In genomic region chr17:24156394-24156793, GRCm38 (mm10) we compare ENCODE assay signal across 21 mouse cellular contexts. TPM values are rescaled to one million over a fixed set of nuclear protein-coding genes. Genes with fewer than 3 reads are reported as not detected.
DNase-seq lines count a peak whose midpoint lies in the region; ATAC-seq lines count a peak whose summit lies in the region.
"Had no signal": no experiment of that assay in that cellular context is flagged by ENCODE, and none has a peak within 500 bp of the region (broad histone marks: within the 10 kb centered on the region; RNA-seq: fewer than 3 reads in every experiment).

No protein-coding gene starts in this region.

- no peaks in the 10 kb centered on the region for H3K9me3 ChIP-seq in heart, embryonic 10.5 days
- no peaks in the 10 kb centered on the region for H3K9me3 ChIP-seq in limb, embryonic 13.5 days
- H3K9me3 ChIP-seq in limb, embryonic 10.5 days (replicated peaks): no peaks in the 10 kb centered on the region
- H3K9me3 ChIP-seq in neural tube, embryonic 15.5 days (replicated peaks): no peaks in the 10 kb centered on the region
- H3K9me3 ChIP-seq: G1E had no signal

- ATAC-seq in limb, embryonic 13.5 days (ENCODE audit: low FRiP score, low read depth): no peak
- no peak for ATAC-seq in neural tube, embryonic 15.5 days (ENCODE audit: low FRiP score)
- ATAC-seq: activated CD4-positive, CD25-positive, alpha-beta regulatory T cell, adult 4 months; CD4-positive, CD25-positive, alpha-beta regulatory T cell, adult 4 months; Patski had no signal

- no peak overlapping the region for H3K27ac ChIP-seq in heart, embryonic 10.5 days
- H3K27ac ChIP-seq in limb, embryonic 13.5 days: no peak overlapping the region
- no peak overlapping the region for H3K27ac ChIP-seq in limb, embryonic 10.5 days
- H3K27ac ChIP-seq in neural tube, embryonic 15.5 days (replicated peaks): no peak overlapping the region

- no peaks in the 10 kb centered on the region for H3K27me3 ChIP-seq in heart, embryonic 10.5 days (ENCODE audit: insufficient read depth, poor library complexity, severe bottlenecking)
- H3K27me3 ChIP-seq in limb, embryonic 13.5 days: no peaks in the 10 kb centered on the region
- no peaks in the 10 kb centered on the region for H3K27me3 ChIP-seq in limb, embryonic 10.5 days (ENCODE audit: low read depth, poor library complexity, severe bottlenecking)
- no peaks in the 10 kb centered on the region for H3K27me3 ChIP-seq in neural tube, embryonic 15.5 days (replicated peaks)
- H3K27me3 ChIP-seq: CH12.LX, Patski had no signal

- peaks cover 12% of the 10 kb centered on the region; the same call in 1 of the 2 replicates for H3K4me1 ChIP-seq in heart, embryonic 10.5 days
- peaks cover 10% of the 10 kb centered on the region for H3K4me1 ChIP-seq in limb, embryonic 13.5 days
- peaks cover 11% of the 10 kb centered on the region for H3K4me1 ChIP-seq in limb, embryonic 10.5 days
- peaks cover 10% of the 10 kb centered on the region for H3K4me1 ChIP-seq in neural tube, embryonic 15.5 days

- peak; percentile 87 for DNase-seq in heart, adult 11 months
- DNase-seq in heart, embryonic 10.5 days (ENCODE audit: low spot score): no peak
- DNase-seq in limb, embryonic 10.5 days (ENCODE audit: low spot score): no peak
- no peak for DNase-seq in neural tube, embryonic 10.5 days (ENCODE audit: extremely low spot score, low spot score)
- DNase-seq: adrenal gland, adult 2 months; adrenal gland, adult 8-10 months; adrenal gland, postnatal 10 days; adrenal gland, postnatal 14 days; adrenal gland, postnatal 25 days; adrenal gland, postnatal 36 days; B cell, adult 2 months; cerebellum, adult 11 months; cerebellum, adult 11-12 months; cerebellum, adult 18-20 months had no signal

- H3K4me3 ChIP-seq in heart, embryonic 10.5 days: no peak overlapping the region
- H3K4me3 ChIP-seq in limb, embryonic 13.5 days: no peak overlapping the region
- no peak overlapping the region for H3K4me3 ChIP-seq in limb, embryonic 10.5 days
- H3K4me3 ChIP-seq in neural tube, embryonic 15.5 days (replicated peaks): no peak overlapping the region

- H3K36me3 ChIP-seq in heart, embryonic 10.5 days: peaks cover 38% of the 10 kb centered on the region
- H3K36me3 ChIP-seq in limb, embryonic 13.5 days: peaks cover 21% of the 10 kb centered on the region
- H3K36me3 ChIP-seq in limb, embryonic 10.5 days: peaks cover 36% of the 10 kb centered on the region
- H3K36me3 ChIP-seq in neural tube, embryonic 15.5 days: peaks cover 26% of the 10 kb centered on the region

- no peak overlapping the region for H3K4me2 ChIP-seq in limb, embryonic 13.5 days (replicated peaks)
- no peak overlapping the region for H3K4me2 ChIP-seq in neural tube, embryonic 15.5 days

- WGBS in heart, embryonic 10.5 days: 85% methylated on average over 3 of the region's 3 CpGs
- 86% methylated on average over 3 of the region's 3 CpGs for WGBS in limb, embryonic 13.5 days
- 89% methylated on average over 3 of the region's 3 CpGs for WGBS in limb, embryonic 10.5 days
- 86% methylated on average over 3 of the region's 3 CpGs for WGBS in neural tube, embryonic 15.5 days

- 0 out of 2 replicates have a peak overlapping the region, but pooled peaks have one; percentile 13 for H3K9ac ChIP-seq in limb, embryonic 13.5 days
- H3K9ac ChIP-seq in neural tube, embryonic 15.5 days (replicated peaks): 0 out of 2 replicates have a peak overlapping the region, but pooled peaks have one; percentile 7

RNA-seq across cellular contexts. Expression of gene Pdpk1, which starts 5.7 kb away (rescaled TPM):
- polyA plus RNA-seq in heart, embryonic 10.5 days (2016; fragmentation: Nextera tagmentation; extraction: Ambion mirVana): 33.0 and 38.7 TPM in 2 replicates
- 37.9 and 38.2 TPM in 2 replicates for polyA plus RNA-seq in limb, embryonic 13.5 days (2015; fragmentation: Nextera tagmentation; extraction: Ambion mirVana)
- polyA plus RNA-seq in limb, embryonic 10.5 days (2016; fragmentation: Nextera tagmentation; extraction: Ambion mirVana): 29.7 and 32.1 TPM in 2 replicates
- 63.9 and 68.9 TPM in 2 replicates for polyA plus RNA-seq in neural tube, embryonic 15.5 days (2015; fragmentation: Nextera tagmentation; extraction: Ambion mirVana)

RNA-seq across cellular contexts. Expression of gene Amdhd2, which starts 7.2 kb away (rescaled TPM):
- polyA plus RNA-seq in heart, embryonic 10.5 days (2016; fragmentation: Nextera tagmentation; extraction: Ambion mirVana): 40.0 and 44.5 TPM in 2 replicates
- 36.9 and 38.1 TPM in 2 replicates for polyA plus RNA-seq in limb, embryonic 13.5 days (2015; fragmentation: Nextera tagmentation; extraction: Ambion mirVana)
- polyA plus RNA-seq in limb, embryonic 10.5 days (2016; fragmentation: Nextera tagmentation; extraction: Ambion mirVana): 49.1 and 49.5 TPM in 2 replicates
- polyA plus RNA-seq in neural tube, embryonic 15.5 days (2015; fragmentation: Nextera tagmentation; extraction: Ambion mirVana): 35.7 and 37.8 TPM in 2 replicates

RNA-seq across cellular contexts. Expression of gene Atp6v0c, which starts 13.1 kb away (rescaled TPM):
- 538 and 598 TPM in 2 replicates for polyA plus RNA-seq in heart, embryonic 10.5 days (2016; fragmentation: Nextera tagmentation; extraction: Ambion mirVana)
- 446 and 468 TPM in 2 replicates for polyA plus RNA-seq in limb, embryonic 13.5 days (2015; fragmentation: Nextera tagmentation; extraction: Ambion mirVana)
- 414 and 422 TPM in 2 replicates for polyA plus RNA-seq in limb, embryonic 10.5 days (2016; fragmentation: Nextera tagmentation; extraction: Ambion mirVana)
- polyA plus RNA-seq in neural tube, embryonic 15.5 days (2015; fragmentation: Nextera tagmentation; extraction: Ambion mirVana): 1,457 and 1,659 TPM in 2 replicates

RNA-seq across cellular contexts. Expression of gene Tbc1d24, which starts 49.0 kb away (rescaled TPM):
- polyA plus RNA-seq in heart, embryonic 10.5 days (2016; fragmentation: Nextera tagmentation; extraction: Ambion mirVana): 5.3 TPM in 2 replicates
- polyA plus RNA-seq in limb, embryonic 13.5 days (2015; fragmentation: Nextera tagmentation; extraction: Ambion mirVana): 9.1 and 10.2 TPM in 2 replicates
- 3.9 and 8.7 TPM in 2 replicates for polyA plus RNA-seq in limb, embryonic 10.5 days (2016; fragmentation: Nextera tagmentation; extraction: Ambion mirVana)
- polyA plus RNA-seq in neural tube, embryonic 15.5 days (2015; fragmentation: Nextera tagmentation; extraction: Ambion mirVana): 21.0 and 24.0 TPM in 2 replicates

RNA-seq across cellular contexts. Expression of gene Ntn3, which starts 52.9 kb away (rescaled TPM):
- polyA plus RNA-seq in heart, embryonic 10.5 days (2016; fragmentation: Nextera tagmentation; extraction: Ambion mirVana): 1.9 and 3.6 TPM in 2 replicates
- polyA plus RNA-seq in limb, embryonic 13.5 days (2015; fragmentation: Nextera tagmentation; extraction: Ambion mirVana): 14.5 and 14.9 TPM in 2 replicates
- 6.7 and 10.7 TPM in 2 replicates for polyA plus RNA-seq in limb, embryonic 10.5 days (2016; fragmentation: Nextera tagmentation; extraction: Ambion mirVana)
- polyA plus RNA-seq in neural tube, embryonic 15.5 days (2015; fragmentation: Nextera tagmentation; extraction: Ambion mirVana): 5.9 and 6.0 TPM in 2 replicates
- polyA plus RNA-seq: activated CD4-positive, CD25-positive, alpha-beta regulatory T cell, adult 4 months had no signal
